Mouse (Mus musculus) heart, embryonic 16.5 days (tissue): ENCODE measurements around the gene Olfr1341. TPM values are rescaled to one million over a fixed set of nuclear protein-coding genes. Genes with fewer than 3 reads are reported as not detected.

Experiments
- ATAC-seq: fragments of 200-750 bp; cut with Nextera tagmentation; replicated peaks from 2 replicates; pipeline ENCODE4 v1.8.0; 2017; ENCODE audit warnings: moderate number of reproducible peaks; ENCODE audit not compliant: insufficient read depth, low FRiP score; ENCODE audit errors: extremely low read depth
- H3K27ac ChIP-seq: fragments of 300-500 bp; sonication (generic); 2 replicates; pipeline ENCODE4 v1.5.1; 2014; ENCODE audit warnings: mild to moderate bottlenecking, low read length, control low read depth, moderate library complexity
- H3K27me3 ChIP-seq: fragments of 300-500 bp; sonication (generic); 2 replicates; pipeline ENCODE4 v1.6.1; 2014; ENCODE audit warnings: low read length, mixed read lengths; ENCODE audit not compliant: control insufficient read depth, insufficient read depth
- H3K36me3 ChIP-seq: fragments of 300-500 bp; sonication (generic); 2 replicates; pipeline ENCODE4 v1.6.1; 2014; ENCODE audit not compliant: control insufficient read depth, insufficient read depth
- H3K4me1 ChIP-seq: fragments of 300-500 bp; sonication (generic); 2 replicates; pipeline ENCODE4 v1.6.1; 2014; ENCODE audit warnings: low read length, mixed read lengths; ENCODE audit not compliant: control insufficient read depth, insufficient read depth
- H3K4me2 ChIP-seq: fragments of 300-500 bp; sonication (generic); 2 replicates; pipeline ENCODE4 v1.6.1; 2014; ENCODE audit warnings: low read depth, mild to moderate bottlenecking, control low read depth, low read length
- H3K4me3 ChIP-seq: fragments of 300-500 bp; sonication (generic); 2 replicates; pipeline ENCODE4 v1.5.1; 2014; ENCODE audit warnings: mild to moderate bottlenecking, control low read depth, low read length
- H3K9ac ChIP-seq: fragments of 300-500 bp; sonication (generic); 2 replicates; pipeline ENCODE4 v1.6.1; 2014; ENCODE audit warnings: low read length, control low read depth
- H3K9me3 ChIP-seq: fragments of 300-500 bp; sonication (generic); replicated peaks from 2 replicates; pipeline ENCODE4 v1.6.1; 2016; ENCODE audit warnings: low read length; ENCODE audit not compliant: control insufficient read depth
- WGBS: fragments of 180-500 bp; shearing (Covaris S2); extraction: QIAGEN DNeasy Blood & Tissue Kit; methylation state at CpG from one replicate; pipeline ENCODE4 v1.1.7; 2014; 5-methylcytosine and 5-hydroxymethylcytosine counted together
- polyA plus RNA-seq: library from polyadenylated mRNA; unstranded; fragments of >200 nt; fragmentation: Nextera tagmentation; extraction: Ambion mirVana; gene quantifications from 2 replicates; pipeline ENCODE4 v1.2.1, GENCODE M21; 2015

The Olfr1341 gene
- polyA plus RNA-seq, 1 experiment from 2014 or later, result not detected

- H3K9me3 ChIP-seq, result no peaks in the 10 kb centered on the region
- H3K9ac ChIP-seq, result no peak within 1 kb of the TSS
- WGBS, result 80% methylated on average over 1 of the region's 1 CpGs
- no peak within 1 kb of the TSS for H3K27ac ChIP-seq
- H3K27me3 ChIP-seq, result no peaks in the 10 kb centered on the region
- no peak within 1 kb of the TSS for H3K4me2 ChIP-seq
- no peaks in the 10 kb centered on the region for H3K36me3 ChIP-seq
- no peaks in the 10 kb centered on the region for H3K4me1 ChIP-seq
- no peak within 1 kb of the TSS for H3K4me3 ChIP-seq
- ATAC-seq, result no peak
These were observed 28.6 kb downstream of the Olfr1341 start, which contains the start of gene Olfr1339 for GRCm38 (mm10) chr4:118731875-118732274. Gene Olfr1339, plus strand, starts transcription at chr4:118732175.

DNA sequence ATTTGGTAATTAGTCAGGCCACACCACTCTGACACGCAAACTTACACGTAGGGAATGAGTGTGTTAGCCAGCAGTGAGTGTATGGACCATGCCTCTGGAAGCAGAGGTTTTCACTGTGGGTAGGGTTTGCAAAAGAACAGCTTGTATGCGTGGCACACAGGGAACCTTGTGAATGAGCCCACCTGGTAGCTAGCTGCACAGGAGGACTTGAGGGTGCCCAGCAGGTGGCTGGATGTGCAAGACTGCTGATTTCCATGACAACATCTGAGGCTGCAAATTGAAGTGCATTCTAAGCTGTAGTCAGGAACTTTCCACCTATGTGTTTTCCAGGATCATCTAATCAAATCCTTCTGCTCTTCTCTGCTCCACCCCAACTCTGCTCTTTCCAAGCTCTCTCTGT, 36.3 kb downstream of the Olfr1341 start:
- Histone ChIP-seq H3K9ac (no peak overlapping the region), H3K4me2 (no peak overlapping the region), H3K27me3 (peaks cover 13% of the 10 kb centered on the region), H3K27ac (no peak overlapping the region), H3K36me3 (no peaks in the 10 kb centered on the region), H3K4me1 (no peaks in the 10 kb centered on the region), H3K4me3 (no peak overlapping the region), H3K9me3 (no peaks in the 10 kb centered on the region)
- 65% methylated on average over 3 of the region's 3 CpGs for WGBS
- no peak for ATAC-seq

- Histone ChIP-seq H3K4me2 (no peak overlapping the region), H3K9me3 (peaks cover 1% of the 10 kb centered on the region; the same call in 1 of the 2 replicates), H3K27ac (no peak overlapping the region), H3K9ac (no peak overlapping the region), H3K27me3 (peaks cover 13% of the 10 kb centered on the region), H3K4me1 (no peaks in the 10 kb centered on the region), H3K4me3 (no peak overlapping the region), H3K36me3 (no peaks in the 10 kb centered on the region)
- WGBS, result 6% methylated on average over 11 of the region's 11 CpGs
- no peak for ATAC-seq
These were observed 37.8 kb downstream of the Olfr1341 start for GRCm38 (mm10) chr4:118740988-118741698.

DNA sequence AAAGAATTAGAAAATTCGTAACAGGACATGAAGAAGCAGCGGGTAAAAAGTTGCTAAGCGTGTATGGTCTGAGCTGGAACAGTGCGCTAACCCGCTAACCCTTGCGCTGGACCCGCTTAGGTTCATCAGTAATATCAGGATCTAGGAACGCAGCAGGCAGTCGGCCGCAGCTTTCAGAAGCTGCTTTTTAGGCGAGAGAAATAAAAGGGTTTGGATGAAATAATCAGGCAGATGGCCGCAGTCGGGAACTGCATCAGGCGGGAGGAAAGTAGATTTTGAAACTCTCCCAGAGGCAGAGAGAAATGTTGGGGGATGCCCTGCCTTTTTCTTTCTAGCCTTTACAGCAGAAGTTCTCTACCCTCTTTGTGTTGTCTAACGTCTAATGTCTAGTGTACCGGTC, 38.6 kb downstream of the Olfr1341 start:
- no peak overlapping the region for H3K4me2 ChIP-seq

DNA sequence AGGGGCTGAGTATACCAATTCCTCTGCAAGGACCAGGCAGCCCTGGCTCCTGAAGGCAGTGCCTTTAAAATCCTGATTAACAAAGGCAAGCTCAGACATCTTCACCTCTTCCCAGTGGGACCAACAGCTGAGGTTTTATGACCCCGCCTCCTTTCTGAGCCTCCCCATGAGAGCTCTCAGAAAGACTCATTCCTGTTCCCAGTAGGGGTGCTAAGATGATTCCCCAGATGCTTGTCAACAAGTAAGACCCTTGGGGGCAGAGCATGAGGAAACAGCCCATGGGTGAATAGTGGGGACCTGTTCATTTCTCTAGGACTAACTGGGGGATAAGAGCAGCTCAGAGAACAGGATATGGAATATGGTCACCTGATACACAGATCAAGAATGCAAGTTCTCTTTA, 55.3 kb downstream of the Olfr1341 start, which contains the start of gene Olfr1338:
TSS of gene Olfr1338 (minus strand) at position 101 of the 400 bp plus-strand sequence.
- Histone ChIP-seq H3K4me3 (no peak within 1 kb of the TSS), H3K9ac (no peak within 1 kb of the TSS), H3K27ac (no peak within 1 kb of the TSS), H3K9me3 (no peaks in the 10 kb centered on the region), H3K36me3 (no peaks in the 10 kb centered on the region), H3K27me3 (no peaks in the 10 kb centered on the region), H3K4me1 (no peaks in the 10 kb centered on the region), H3K4me2 (no peak within 1 kb of the TSS)
- 73% methylated on average over 1 of the region's 1 CpGs for WGBS
- no peak for ATAC-seq

More for the DNA sequence above, 38.6 kb downstream of the Olfr1341 start:
- Histone ChIP-seq H3K36me3 (no peaks in the 10 kb centered on the region), H3K9me3 (peaks cover 6% of the 10 kb centered on the region; the same call in 1 of the 2 replicates), H3K27ac (no peak overlapping the region), H3K9ac (no peak overlapping the region), H3K4me3 (no peak overlapping the region), H3K27me3 (peaks cover 13% of the 10 kb centered on the region), H3K4me1 (no peaks in the 10 kb centered on the region)
- no peak for ATAC-seq
- 8% methylated on average over 16 of the region's 16 CpGs for WGBS

Other genes starting within 250 kb of the Olfr1341 start
- 0.88 and 1.2 TPM in 2 replicates for gene Mpl, start 246.0 kb upstream of the Olfr1341 start, polyA plus RNA-seq
- gene Tie1, start 213.5 kb upstream of the Olfr1341 start, polyA plus RNA-seq, result 52.1 and 60.8 TPM in 2 replicates
- gene 2610528J11Rik, start 176.5 kb upstream of the Olfr1341 start, polyA plus RNA-seq, result 1.4 and 1.8 TPM in 2 replicates
- gene Tmem125, start 159.5 kb upstream of the Olfr1341 start, polyA plus RNA-seq, result 0.80 and 0.95 TPM in 2 replicates
- 0.33 and 0.54 TPM in 2 replicates for gene Cfap57, start 82.7 kb upstream of the Olfr1341 start, polyA plus RNA-seq
- 70.7 and 105 TPM in 2 replicates for gene Ebna1bp2, start 82.7 kb upstream of the Olfr1341 start, polyA plus RNA-seq
- gene Olfr62, start 44.6 kb upstream of the Olfr1341 start, polyA plus RNA-seq, result not detected in 2 replicates
- gene Olfr1342, start 10.8 kb upstream of the Olfr1341 start, polyA plus RNA-seq, result 0.05 TPM in 1 of 2 replicates, not detected in the other
- gene Olfr1340, start 16.6 kb downstream of the Olfr1341 start, polyA plus RNA-seq, result not detected in 2 replicates
- not detected in 2 replicates for gene Olfr1339, start 28.7 kb downstream of the Olfr1341 start, polyA plus RNA-seq
- not detected in 2 replicates for gene Olfr1338, start 55.2 kb downstream of the Olfr1341 start, polyA plus RNA-seq
- not detected in 2 replicates for gene Olfr1337, start 79.1 kb downstream of the Olfr1341 start, polyA plus RNA-seq
- not detected in 2 replicates for gene Olfr1335, start 106.4 kb downstream of the Olfr1341 start, polyA plus RNA-seq
- not detected in 2 replicates for gene Olfr1333, start 132.8 kb downstream of the Olfr1341 start, polyA plus RNA-seq
- gene Olfr1331, start 161.1 kb downstream of the Olfr1341 start, polyA plus RNA-seq, result not detected in 2 replicates
- 0.09 and 0.22 TPM in 2 replicates for gene Olfr1330, start 185.1 kb downstream of the Olfr1341 start, polyA plus RNA-seq
- gene Olfr1329, start 213.9 kb downstream of the Olfr1341 start, polyA plus RNA-seq, result not detected in 2 replicates
- not detected in 2 replicates for gene Olfr1328, start 235.1 kb downstream of the Olfr1341 start, polyA plus RNA-seq